Mouse (Mus musculus) E14TG2a.4 (cell line): ENCODE results near the gene Slfn14.

ENCODE experiments used
- H3K27me3 ChIP-seq: 2 replicates; pipeline ENCODE4 v1.6.1; 2014; ENCODE audit warnings: low read length, control low read depth; ENCODE audit not compliant: insufficient read depth
- H3K36me3 ChIP-seq: 2 replicates; pipeline ENCODE4 v1.6.1; 2014; ENCODE audit warnings: low read length, control low read depth; ENCODE audit not compliant: insufficient read depth
- H3K4me1 ChIP-seq: replicated peaks from 2 replicates; pipeline ENCODE4 v1.6.1; 2014; ENCODE audit warnings: low read depth, low read length, control low read depth
- H3K4me3 ChIP-seq: replicated peaks from 2 replicates; pipeline ENCODE4 v1.5.1; 2014; ENCODE audit warnings: mild to moderate bottlenecking, low read length
- H3K9me3 ChIP-seq: 2 replicates; pipeline ENCODE4 v1.6.1; 2014; ENCODE audit warnings: low read length, control low read depth
- CTCF ChIP-seq: conservative IDR thresholded peaks from 2 replicates; pipeline ENCODE4 v1.5.1; 2014; ENCODE audit warnings: low read length
- NANOG ChIP-seq: IDR thresholded peaks from 2 replicates; pipeline ENCODE4 v1.6.1; 2014; ENCODE audit warnings: borderline replicate concordance, low read length, mixed read lengths
- POU5F1 ChIP-seq: IDR thresholded peaks from 2 replicates; pipeline ENCODE4 v1.6.1; 2014; ENCODE audit warnings: low read length, borderline replicate concordance

The Slfn14 gene

DNA sequence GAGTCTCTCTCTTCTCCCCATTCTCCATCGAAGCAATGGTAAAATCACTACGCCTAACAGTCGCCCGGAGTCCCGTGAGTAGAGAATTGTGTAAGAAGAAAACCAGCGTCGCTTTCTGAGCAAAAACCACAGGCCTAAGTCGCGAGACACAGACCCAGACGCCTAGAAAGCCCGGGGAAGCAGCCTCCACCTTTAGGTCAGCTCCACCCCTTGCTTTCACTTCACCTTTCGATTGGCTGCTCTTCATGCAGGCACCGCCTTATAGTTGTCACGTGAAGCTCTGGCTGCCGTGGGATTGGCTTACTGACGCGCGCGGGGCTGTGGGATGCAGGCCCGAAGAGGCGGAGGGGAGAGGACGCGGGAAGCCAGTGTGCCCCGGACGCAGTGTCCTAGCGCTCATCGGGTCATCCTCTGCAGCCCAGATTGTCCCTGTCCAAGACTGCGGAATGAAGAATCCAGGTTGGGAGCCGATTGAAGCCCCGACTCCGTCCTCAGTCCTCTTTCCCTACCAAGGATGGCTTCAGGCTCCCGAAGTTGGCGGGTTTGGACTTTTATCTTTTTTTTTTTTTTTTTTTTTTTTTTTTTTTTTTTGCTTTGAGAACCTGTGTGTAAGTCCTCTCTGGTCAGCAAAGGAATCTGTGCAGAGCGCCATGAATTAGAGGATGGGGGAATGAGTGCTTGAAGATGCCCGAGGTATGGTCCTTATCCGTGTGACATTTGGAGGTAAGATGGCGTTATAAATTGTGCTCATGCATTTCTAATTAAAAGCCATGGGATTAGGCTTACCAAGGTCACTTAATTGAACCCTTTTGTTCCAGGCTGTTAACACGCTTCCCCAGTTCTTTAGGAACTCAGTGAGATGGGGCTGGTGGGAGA is 5.1 kb upstream of the Slfn14 start:
- Histone ChIP-seq H3K4me3 (peak overlapping the region; percentile 93), H3K4me1 (peaks cover 32% of the 10 kb centered on the region), H3K27me3 (no peaks in the 10 kb centered on the region), H3K36me3 (peaks cover 40% of the 10 kb centered on the region), H3K9me3 (no peaks in the 10 kb centered on the region)
- TF ChIP-seq POU5F1 (no peak), CTCF (no peak), NANOG (no peak)

DNA sequence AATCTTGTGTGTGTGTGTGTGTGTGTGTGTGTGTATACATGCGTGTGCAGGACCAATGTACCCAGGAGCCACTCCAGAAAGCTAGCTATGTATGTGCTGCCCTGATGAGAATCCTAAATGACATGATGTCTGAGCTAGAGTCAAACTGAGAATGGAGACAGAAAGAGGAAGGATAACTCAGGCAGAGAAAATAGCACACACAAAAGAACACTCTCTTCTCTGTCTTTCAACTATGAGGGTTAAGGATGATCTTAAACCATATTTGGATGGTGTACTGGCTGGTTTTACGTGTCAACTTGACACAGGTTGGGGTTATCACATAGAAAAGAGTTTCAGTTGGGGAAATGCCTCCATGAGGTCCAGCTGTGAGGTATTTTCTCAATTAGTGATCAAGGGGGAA is 3.1 kb upstream of the Slfn14 start:
- H3K4me3 ChIP-seq, result no peak overlapping the region

DNA sequence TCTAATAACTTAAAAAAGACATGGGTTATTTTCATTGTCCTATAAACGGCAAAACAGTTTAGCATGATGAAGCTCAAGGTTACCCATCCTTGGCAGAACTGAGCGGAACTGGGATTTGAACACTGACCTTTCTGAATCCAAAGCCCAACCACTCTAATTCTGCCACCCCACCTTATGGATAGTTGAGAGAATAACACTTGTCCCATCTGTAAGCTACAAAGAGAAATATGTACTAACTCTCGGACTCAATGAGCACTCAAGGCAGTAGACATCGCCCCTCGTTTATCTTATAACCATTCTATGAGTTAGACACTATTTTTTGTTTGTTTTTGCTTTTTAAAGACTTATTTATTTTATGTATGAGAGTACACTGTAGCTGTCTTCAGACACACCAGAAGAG is 2.5 kb upstream of the Slfn14 start:
- no peak for TF ChIP-seq NANOG
- no peak for TF ChIP-seq POU5F1
- TF ChIP-seq CTCF, result no peak
- Histone ChIP-seq H3K36me3 (peaks cover 14% of the 10 kb centered on the region), H3K9me3 (no peaks in the 10 kb centered on the region), H3K4me1 (peaks cover 20% of the 10 kb centered on the region), H3K27me3 (no peaks in the 10 kb centered on the region), H3K4me3 (no peak overlapping the region)

More for the DNA sequence above, 3.1 kb upstream of the Slfn14 start:
- H3K27me3 ChIP-seq, result no peaks in the 10 kb centered on the region
- H3K4me1 ChIP-seq, result peaks cover 24% of the 10 kb centered on the region
- no peaks in the 10 kb centered on the region for H3K9me3 ChIP-seq
- peaks cover 20% of the 10 kb centered on the region for H3K36me3 ChIP-seq
- TF ChIP-seq NANOG (no peak), POU5F1 (no peak), CTCF (no peak)

DNA sequence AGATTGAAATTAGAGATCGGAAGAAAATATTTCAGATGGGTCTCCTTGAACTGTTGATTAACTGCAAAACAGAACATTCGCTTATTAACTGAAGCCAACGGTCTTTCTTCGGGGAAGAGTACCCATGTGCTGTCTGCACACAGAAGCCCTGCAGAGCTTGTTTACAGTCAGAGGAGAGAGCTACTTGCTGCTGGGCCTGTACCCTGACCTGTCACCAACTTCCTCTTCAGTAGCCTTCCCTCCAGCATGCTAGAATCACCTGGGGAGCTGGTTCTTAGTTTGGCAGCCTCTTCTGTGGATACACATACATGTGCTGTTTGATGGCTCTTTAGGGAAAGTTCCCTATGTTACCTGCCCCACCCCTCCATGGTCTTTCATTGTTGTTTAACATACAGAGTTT is 899 bp downstream of the Slfn14 start:
- Histone ChIP-seq H3K36me3 (no peaks in the 10 kb centered on the region), H3K27me3 (0 out of 2 replicates have a peak, but pooled peaks cover 4% of the 10 kb centered on the region), H3K9me3 (no peaks in the 10 kb centered on the region), H3K4me3 (no peak overlapping the region), H3K4me1 (0 out of 2 replicates have a peak, but pooled peaks cover under 1% of the 10 kb centered on the region)
- TF ChIP-seq NANOG, result no peak
- TF ChIP-seq CTCF, result no peak
- no peak for TF ChIP-seq POU5F1

DNA sequence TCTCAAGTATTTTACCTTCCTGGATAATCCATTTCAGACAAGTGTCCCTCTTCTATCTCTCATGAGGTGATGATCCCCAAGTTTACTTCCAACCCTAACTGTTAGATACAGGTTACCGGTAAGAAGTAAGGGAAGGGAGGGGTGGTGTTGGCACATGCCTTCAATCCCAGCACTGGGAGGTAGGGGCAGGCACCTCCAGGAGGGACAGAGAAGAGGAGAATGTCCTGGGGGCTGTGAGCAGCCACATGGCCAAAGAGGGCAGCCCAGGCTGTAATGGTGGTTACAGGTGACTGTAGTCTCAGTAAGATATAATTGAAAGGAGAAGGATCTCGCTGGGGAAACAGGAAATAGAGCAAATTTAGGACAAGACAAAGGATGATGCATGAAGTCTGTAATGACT is 4.4 kb downstream of the Slfn14 start:
- no peaks in the 10 kb centered on the region for H3K4me1 ChIP-seq
- H3K4me3 ChIP-seq, result no peak overlapping the region
- no peaks in the 10 kb centered on the region for H3K36me3 ChIP-seq
- H3K9me3 ChIP-seq, result no peaks in the 10 kb centered on the region
- peaks cover 4% of the 10 kb centered on the region; the same call in 1 of the 2 replicates for H3K27me3 ChIP-seq
- TF ChIP-seq CTCF (no peak), POU5F1 (no peak), NANOG (no peak)

DNA sequence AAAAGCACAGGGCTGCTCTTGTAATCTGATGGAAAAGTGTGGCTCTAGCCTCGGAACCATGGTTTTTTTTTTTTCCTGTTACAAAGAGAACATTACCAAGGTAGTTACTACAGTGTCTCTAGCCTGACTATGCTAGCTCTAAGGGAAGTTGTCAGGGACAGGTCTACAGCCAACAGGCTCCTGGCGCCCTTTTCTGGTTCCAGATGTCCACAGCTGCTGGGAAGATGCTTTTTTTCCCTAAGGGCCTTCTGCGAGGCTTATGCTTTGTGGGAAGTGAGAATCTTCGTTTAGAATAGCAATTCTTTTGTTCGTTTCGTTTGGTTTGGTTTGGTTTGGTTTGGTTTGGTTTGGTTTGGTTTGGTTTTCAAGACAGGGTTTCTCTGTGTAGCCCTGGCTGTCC is 6.8 kb downstream of the Slfn14 start:
- Histone ChIP-seq H3K27me3 (peaks cover 18% of the 10 kb centered on the region), H3K36me3 (no peaks in the 10 kb centered on the region), H3K9me3 (no peaks in the 10 kb centered on the region), H3K4me3 (no peak overlapping the region), H3K4me1 (no peaks in the 10 kb centered on the region)
- no peak for TF ChIP-seq POU5F1
- TF ChIP-seq NANOG, result no peak
- TF ChIP-seq CTCF, result no peak

DNA sequence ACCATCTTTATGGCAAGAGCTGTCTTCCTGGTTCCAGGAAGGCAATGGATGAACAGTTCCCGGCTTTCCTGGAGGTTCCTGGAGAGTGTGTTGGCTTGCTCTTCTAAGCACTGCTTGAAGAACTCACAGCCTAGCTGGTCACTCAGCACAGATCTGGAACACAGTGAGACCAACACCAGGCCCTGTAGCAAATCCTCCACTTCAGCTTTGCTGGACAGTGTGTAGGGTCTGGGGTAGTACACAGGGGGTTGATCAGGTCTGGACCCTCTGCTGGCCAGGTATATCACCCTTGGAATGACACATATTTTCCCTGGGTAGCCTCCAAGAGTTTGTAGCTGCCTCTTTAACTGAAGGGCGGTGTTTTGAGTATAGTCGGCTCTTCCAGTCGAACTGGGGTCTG is 7.5 kb downstream of the Slfn14 start:
- Histone ChIP-seq H3K27me3 (peaks cover 19% of the 10 kb centered on the region), H3K9me3 (no peaks in the 10 kb centered on the region), H3K4me3 (no peak overlapping the region), H3K4me1 (no peaks in the 10 kb centered on the region), H3K36me3 (no peaks in the 10 kb centered on the region)
- TF ChIP-seq POU5F1, result no peak

DNA sequence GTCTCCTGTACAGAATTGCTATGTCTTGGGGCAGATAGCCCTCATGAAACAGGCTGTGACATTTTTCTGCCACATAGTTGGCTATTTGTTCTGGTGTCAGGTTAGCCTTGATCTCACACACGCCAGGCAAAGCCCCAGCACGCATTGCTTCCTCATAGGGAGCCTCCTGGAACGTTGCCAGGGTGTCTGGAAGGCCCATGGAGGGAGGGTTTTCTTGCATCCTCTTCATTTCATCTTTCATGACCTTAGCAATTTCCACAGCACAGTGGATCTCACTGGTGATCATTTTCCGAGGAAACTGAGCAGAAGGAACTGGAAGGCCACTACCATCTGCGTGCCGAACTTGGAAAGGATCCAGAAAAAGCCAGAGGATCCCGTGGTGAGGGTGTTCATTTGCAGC is 10.3 kb downstream of the Slfn14 start:
- no peak for TF ChIP-seq POU5F1
- TF ChIP-seq CTCF, result no peak
- TF ChIP-seq NANOG, result no peak

More for the DNA sequence above, 10.3 kb downstream of the Slfn14 start:
- no peak overlapping the region for H3K4me3 ChIP-seq
- H3K36me3 ChIP-seq, result no peaks in the 10 kb centered on the region
- H3K4me1 ChIP-seq, result no peaks in the 10 kb centered on the region
- H3K9me3 ChIP-seq, result no peaks in the 10 kb centered on the region
- H3K27me3 ChIP-seq, result peaks cover 19% of the 10 kb centered on the region
